Mouse (Mus musculus): ENCODE results near the gene Tbcc.
A peak's percentile ranks its signal among the peaks of the same experiment; 100 is the strongest.

Gene Tbcc

GRCm38 (mm10) chr17:46903876-46904490, 13.5 kb downstream of the Tbcc start:
- peak; percentile 55 to 58 for DNase-seq (ENCODE audit: low spot score in 2 of 2)

GRCm38 (mm10) chr17:46910186-46910585, 19.7 kb downstream of the Tbcc start, which contains the start of gene Prph2:
Gene Prph2, plus strand, starts transcription at chr17:46910459.
- DNase-seq (ENCODE audit: low spot score in 2 of 2): no peak

- DNase-seq (ENCODE audit: low spot score in 2 of 2): no peak
Observed at GRCm38 (mm10) chr17:46912331-46912730, 21.8 kb downstream of the Tbcc start.

- no peak for DNase-seq (ENCODE audit: low spot score in 2 of 2)
Observed at GRCm38 (mm10) chr17:46915129-46915528, 24.6 kb downstream of the Tbcc start.

- no peak for DNase-seq (ENCODE audit: low spot score in 2 of 2)
Observed at GRCm38 (mm10) chr17:46918951-46919350, 28.5 kb downstream of the Tbcc start.

- DNase-seq (ENCODE audit: low spot score in 2 of 2): no peak
Observed at GRCm38 (mm10) chr17:46920855-46921254, 30.4 kb downstream of the Tbcc start.

GRCm38 (mm10) chr17:46926192-46926591, 35.7 kb downstream of the Tbcc start:
- no peak for DNase-seq (ENCODE audit: low spot score in 2 of 2)

- DNase-seq (ENCODE audit: low spot score in 2 of 2): no peak
Observed at GRCm38 (mm10) chr17:46926941-46927340, 36.5 kb downstream of the Tbcc start.

- no peak for DNase-seq (ENCODE audit: low spot score in 2 of 2)
Observed at GRCm38 (mm10) chr17:46927781-46928180, 37.3 kb downstream of the Tbcc start.

GRCm38 (mm10) chr17:46929277-46929676, 38.8 kb downstream of the Tbcc start:
- no peak for DNase-seq (ENCODE audit: low spot score in 2 of 2)

GRCm38 (mm10) chr17:46929897-46930296, 39.4 kb downstream of the Tbcc start:
- no peak for DNase-seq (ENCODE audit: low spot score in 2 of 2)

GRCm38 (mm10) chr17:46932961-46933360, 42.5 kb downstream of the Tbcc start:
- no peak for DNase-seq (ENCODE audit: low spot score in 2 of 2)

- peak; percentile 18 to 32 for DNase-seq (ENCODE audit: low spot score in 2 of 2)
Observed at GRCm38 (mm10) chr17:46933557-46934348, 43.3 kb downstream of the Tbcc start.

- DNase-seq (ENCODE audit: low spot score in 2 of 2): no peak
Observed at GRCm38 (mm10) chr17:46940461-46940860, 50.0 kb downstream of the Tbcc start.

Measured in spleen, postnatal 36 days (tissue).